Mouse (Mus musculus): ENCODE measurements at regions not wholly inside any gene's neighbourhood (a gene's known extent, or its start where the extent isn't known, plus 50 kb on each side); places are given as distances from the start of the nearest gene placed in this dataset.
A peak's percentile ranks its signal among the peaks of the same experiment; 100 is the strongest.

DNA sequence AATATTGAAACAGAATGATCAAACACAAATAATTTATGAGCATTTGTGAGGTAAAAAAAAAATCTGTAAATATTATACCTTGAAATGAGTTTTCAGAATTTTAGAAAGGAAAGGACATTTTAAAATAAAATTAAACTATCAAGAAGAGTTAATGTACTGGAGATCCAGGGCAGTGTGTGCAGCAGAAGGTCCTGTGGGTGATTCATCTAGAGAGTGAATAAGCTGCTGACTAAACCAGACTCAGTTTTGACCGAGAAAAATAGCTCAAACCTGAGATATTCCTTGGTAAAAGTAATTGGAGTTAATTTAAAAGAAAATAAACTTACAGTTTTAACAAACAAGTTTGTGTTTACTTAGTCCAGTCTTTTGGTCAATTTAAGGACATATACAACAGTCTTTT is 1118.6 kb upstream of the Celf2 start:
- DNase-seq (ENCODE audit: low read depth, low spot score) = peak; percentile 33

DNA sequence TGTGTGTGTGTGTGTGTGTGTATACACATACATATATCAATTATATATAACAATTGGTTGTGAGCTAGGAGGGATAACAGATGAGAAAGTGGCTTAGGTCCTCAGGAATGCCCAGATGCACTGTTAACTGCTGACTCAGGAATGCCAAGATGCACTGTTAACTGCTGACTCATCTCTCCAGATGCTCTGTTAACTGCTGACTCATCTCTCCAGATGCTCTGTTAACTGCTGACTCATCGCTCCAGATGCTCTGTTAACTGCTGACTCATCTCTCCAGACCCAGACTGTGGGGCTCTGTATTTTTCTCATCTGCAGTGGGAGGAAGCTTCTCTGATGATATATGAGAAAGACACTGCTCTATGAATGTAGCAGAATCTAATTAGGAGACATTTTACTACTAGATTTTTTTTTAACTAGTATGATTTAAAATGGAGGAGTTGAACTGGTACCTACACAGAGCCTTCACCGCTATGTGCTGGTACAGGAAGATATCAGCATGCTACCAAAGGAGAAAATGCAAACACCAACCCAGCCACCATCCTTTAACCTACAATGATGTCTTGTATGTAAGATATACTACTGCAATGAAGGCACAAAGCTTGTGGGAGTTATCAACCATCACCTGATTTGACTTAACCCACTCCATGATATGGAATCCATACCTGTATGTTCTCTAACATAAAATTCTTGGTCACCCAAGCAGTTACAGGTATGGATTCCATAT is 1119.3 kb upstream of the Celf2 start:
- DNase-seq (ENCODE audit: low read depth, low spot score) = peak; percentile 63

- peak; percentile 82 for DNase-seq (ENCODE audit: low read depth, low spot score)
Measured at GRCm38 (mm10) chr2:8638082-8638481, 1128.7 kb upstream of the Celf2 start.

DNA sequence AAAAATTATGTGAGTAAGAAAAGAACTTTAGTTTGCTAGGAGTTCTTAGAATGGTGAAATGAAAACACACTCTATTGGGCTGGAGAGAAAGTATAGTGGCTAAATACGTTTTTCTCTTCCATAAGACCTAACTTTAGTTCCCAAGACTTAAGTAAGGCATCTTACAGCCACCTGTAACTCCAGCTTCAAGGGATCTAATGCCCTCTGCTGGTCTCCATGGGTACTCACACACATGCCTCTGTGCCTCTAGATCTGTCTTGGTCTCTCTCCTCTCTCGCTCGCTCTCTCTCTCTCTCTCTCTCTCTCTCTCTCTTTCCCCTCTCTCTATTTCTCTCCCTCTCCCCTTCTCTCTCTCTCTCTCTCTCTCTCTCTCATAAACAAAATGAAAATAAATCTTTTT is 1129.9 kb upstream of the Celf2 start:
- peak; percentile 66 for DNase-seq (ENCODE audit: low read depth, low spot score)

GRCm38 (mm10) chr2:8645463-8645862 is 1136.1 kb upstream of the Celf2 start:
- peak; percentile 79 for DNase-seq (ENCODE audit: low read depth, low spot score)

- no peak for DNase-seq (ENCODE audit: low read depth, low spot score)
Measured at GRCm38 (mm10) chr2:8660544-8660943, 1151.2 kb upstream of the Celf2 start.

DNA sequence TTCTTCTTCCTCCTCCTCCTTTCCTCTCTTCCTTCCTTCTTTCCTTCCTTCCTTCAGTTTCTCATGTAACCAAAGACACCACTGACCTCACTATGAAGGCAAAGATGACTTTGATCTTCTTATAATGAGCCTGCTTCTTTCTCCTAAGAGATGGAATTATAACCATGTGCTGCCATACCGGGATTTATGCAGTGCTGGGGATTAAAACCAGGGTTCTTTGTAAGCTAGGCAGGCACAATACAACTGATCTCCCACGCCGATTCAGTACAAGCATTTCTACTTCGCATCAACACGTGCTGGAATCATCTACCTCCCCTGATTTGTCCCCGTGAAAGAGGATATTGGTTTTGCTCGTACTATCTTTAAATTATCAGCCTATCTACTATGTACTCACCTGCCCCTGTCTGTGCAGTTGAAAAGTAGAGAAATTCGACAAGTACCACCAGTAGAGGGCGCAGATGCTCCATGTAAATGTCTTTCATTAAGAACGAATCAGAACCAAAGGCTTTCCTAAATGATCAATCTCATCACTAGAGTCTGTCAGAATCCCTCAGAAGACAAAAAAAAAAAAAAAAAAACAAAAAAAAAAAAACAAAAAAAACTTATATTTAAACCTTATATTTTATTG is 1164.5 kb upstream of the Celf2 start:
- DNase-seq (ENCODE audit: low read depth, low spot score) = peak; percentile 86

- DNase-seq (ENCODE audit: low read depth, low spot score) = peak; percentile 6
Measured at GRCm38 (mm10) chr2:8675537-8675936, 1166.2 kb upstream of the Celf2 start.

DNA sequence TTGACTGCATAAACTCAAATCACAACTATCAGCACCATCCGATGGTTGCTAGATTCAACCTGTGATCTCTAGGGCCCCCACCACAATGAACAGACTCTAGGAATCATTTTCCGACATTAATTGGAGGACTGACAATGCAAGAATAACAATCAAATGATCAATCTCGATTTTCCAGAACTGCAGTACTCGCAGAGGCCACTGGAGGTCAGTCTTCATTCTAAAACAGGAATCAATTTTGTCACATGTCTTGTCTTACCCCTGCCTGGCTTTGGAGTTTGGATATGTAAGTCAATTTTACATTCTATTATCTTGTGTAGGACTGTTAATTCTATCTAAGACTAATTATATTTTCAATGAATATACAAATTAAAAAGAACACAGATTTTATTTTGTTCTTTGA is 1167.2 kb upstream of the Celf2 start:
- DNase-seq (ENCODE audit: low read depth, low spot score) = peak; percentile 18

DNA sequence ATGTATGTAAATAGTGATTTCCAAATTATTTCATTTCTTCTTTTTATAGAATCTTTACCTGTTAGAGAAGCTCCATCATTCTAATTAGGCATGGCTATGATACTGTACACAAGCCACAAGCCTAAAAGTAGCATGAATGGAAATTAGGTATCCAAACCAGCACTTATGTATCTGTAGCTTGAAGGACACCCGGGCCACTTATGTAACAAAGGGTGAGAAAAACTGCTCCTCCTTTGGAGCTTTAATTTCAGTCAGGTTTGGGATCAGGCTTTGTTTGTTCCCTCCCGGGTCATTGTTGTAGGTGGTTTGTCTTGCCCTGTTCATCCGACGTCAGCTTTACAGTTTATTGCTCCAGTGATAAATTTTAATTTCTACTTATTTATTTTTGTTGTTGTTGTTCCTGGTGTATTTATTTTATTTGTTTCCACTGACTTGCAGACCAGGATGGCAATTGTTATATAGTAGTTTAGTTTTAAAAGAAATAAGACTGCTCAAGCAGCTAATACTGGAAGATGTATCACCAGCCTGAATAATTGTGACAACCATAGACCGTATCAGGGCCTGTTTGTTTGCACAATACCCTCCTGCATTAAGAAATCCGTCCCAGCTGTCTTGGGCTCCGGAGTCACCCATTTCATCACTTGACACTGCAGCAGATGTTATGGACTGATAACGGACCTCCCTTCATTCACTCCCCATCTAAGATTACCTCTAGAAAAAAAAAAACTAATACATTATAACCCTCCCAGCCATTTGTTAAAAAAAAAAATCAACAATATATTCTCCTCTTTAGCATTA is 1181.7 kb upstream of the Celf2 start:
- DNase-seq (ENCODE audit: low read depth, low spot score) = no peak

DNA sequence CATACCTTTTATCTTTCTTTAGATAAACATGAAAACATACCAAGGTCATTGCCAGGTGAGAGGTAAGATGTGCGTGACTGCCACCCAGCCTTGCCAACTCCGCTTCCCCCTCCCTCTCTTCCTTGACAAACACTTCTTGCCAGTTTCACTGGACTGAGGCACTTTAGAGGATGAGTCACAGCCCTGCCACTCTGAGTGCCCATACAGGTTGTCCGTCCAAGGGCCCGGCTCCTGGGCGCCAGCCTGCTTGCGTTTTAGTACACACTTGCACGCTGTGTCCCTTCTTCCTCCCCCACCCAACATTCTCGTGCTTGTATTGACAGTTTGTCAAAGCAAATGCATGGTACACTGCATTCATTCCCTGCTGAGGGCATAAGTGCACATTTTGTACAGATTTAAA is 1151.7 kb upstream of the 4930412O13Rik start:
- DNase-seq (ENCODE audit: low read depth, low spot score) = no peak

DNA sequence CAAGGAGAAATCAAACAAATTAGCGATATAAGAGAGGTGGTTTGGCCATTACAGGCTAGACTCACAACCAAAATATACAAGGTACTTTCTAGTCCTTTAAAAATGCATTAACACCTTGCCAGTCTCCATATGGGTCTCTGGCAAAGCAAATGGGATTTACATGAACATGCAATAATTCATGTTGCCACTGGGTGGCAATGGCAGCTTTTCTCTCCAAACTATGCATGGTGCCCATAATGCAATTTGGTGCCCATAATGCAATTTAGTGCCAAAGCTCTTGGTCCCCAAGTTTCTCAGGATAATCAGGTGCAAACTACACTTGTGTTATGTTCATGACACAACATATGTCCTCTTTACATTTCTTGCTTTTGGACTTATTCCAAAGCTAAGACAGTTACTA is 1126.9 kb upstream of the 4930412O13Rik start:
- DNase-seq (ENCODE audit: low read depth, low spot score) = peak; percentile 60

- DNase-seq (ENCODE audit: low read depth, low spot score) = no peak
Measured at GRCm38 (mm10) chr2:8756546-8756945, 1124.5 kb upstream of the 4930412O13Rik start.

DNA sequence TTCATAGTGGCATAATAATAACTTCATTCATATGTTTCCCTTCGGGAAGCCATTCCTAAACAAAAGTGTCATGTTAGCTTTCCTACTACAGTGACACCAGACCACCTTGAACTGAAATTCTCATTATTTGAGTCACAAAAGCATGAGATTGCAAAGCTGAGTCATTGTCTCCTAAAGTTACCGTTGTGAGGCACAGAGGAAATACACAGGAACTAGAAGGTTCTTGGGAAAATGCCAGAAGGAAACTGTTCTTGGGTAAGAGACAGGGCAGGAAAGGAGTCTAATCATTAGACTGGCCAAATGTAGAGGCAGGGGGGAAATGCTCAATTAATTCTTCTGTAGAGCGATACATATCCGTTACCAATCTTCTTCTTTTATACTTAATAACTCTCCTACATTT is 1110.4 kb upstream of the 4930412O13Rik start:
- peak; percentile 1 for DNase-seq (ENCODE audit: low read depth, low spot score)

- DNase-seq (ENCODE audit: low read depth, low spot score) = no peak
Measured at GRCm38 (mm10) chr2:8781152-8781935, 1099.7 kb upstream of the 4930412O13Rik start.

DNA sequence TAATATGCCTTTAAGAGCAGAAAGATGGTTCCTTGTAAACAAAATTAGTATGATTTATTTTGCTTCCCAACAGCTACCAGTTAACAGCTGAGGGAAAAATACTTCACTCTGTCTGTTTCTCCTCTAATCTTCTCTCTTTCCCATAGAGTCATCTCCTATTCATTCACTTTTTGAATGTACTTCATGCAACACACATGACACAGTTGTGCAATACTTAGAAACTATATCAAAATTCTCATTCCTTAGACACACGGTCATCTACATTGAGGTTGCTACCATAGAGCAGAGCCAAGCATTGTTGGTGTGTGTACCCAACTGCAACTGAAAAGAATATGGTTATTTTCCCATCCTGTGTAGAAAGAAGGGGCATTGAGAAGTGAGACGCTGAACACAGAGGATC is 1098.8 kb upstream of the 4930412O13Rik start:
- no peak for DNase-seq (ENCODE audit: low read depth, low spot score)

GRCm38 (mm10) chr2:8802061-8802460 is 1079.0 kb upstream of the 4930412O13Rik start:
- no peak for DNase-seq (ENCODE audit: low read depth, low spot score)

DNA sequence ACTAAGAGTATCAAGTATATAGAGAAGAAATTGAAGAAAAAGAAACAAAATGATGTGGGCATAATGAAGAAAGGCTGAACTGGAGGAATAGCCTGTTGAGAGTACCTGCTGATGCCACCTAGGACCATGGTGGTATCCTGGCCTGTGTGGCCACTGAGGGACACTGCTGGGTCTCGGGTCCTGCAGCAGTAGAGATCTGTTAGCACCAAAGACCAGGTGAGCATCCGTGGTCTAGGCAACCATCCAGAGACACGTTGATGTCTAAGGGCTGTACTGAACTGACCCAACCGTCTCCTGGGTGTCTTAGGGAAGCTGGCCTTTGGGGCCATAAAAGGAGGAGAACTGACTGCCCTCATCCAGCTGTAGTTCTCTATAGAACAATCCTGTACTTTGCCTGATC is 1071.4 kb upstream of the 4930412O13Rik start:
- no peak for DNase-seq (ENCODE audit: low read depth, low spot score)

DNA sequence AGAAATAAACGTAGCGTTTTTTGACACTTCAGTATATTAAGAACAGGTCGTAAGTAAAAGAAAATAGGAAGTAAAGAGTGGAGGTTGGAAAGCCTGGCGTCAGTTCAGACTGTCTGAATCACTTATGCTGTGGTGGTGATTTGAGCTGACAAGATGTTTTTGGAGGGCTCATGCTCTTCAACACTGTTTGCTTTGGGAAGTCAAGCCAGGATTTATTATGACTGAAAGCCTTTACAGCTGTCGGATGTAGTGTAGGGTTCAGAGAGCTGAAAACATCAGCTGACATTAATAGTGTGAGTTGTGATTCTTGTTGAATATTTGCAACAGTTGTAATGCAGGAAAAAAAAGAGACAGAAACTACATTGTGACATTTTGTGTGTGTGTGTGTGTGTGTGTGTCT is 1062.9 kb upstream of the 4930412O13Rik start:
- DNase-seq (ENCODE audit: low read depth, low spot score) = no peak

DNA sequence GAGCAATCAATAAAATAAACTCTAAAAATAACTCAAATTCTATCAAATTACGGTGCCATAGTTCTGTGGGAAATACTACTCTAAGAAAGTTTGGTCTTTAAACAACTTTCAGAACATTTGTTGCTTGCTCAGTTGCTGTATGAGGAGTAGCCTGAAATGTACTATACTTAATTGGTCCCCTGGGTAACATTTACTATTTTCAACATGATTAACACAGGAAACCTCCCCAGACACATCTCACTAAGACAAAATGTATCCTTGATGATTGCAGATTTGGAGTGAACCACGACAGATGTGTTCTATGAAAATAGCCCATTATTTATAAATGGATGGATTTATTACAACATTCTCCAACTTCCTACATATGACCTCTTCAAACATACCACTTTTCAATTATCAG is 1055.6 kb upstream of the 4930412O13Rik start:
- no peak for DNase-seq (ENCODE audit: low read depth, low spot score)
